Mouse (Mus musculus) embryonic facial prominence, embryonic 13.5 days (tissue): ENCODE measurements around the gene Moap1. TPM values are rescaled to one million over a fixed set of nuclear protein-coding genes. Genes with fewer than 3 reads are reported as not detected.

ENCODE experiments used
- ATAC-seq: fragments of 200-750 bp; cut with Nextera tagmentation; 2 replicates; pipeline ENCODE4 v1.8.0; 2017; ENCODE audit warnings: low read depth; ENCODE audit not compliant: insufficient number of reproducible peaks, insufficient read depth, low FRiP score, low TSS enrichment
- H3K27ac ChIP-seq: fragments of 300-500 bp; sonication (generic); 2 replicates; pipeline ENCODE4 v1.5.1; 2015; ENCODE audit warnings: moderate library complexity, mild to moderate bottlenecking, inconsistent platforms
- H3K27me3 ChIP-seq: fragments of 300-500 bp; sonication (generic); 2 replicates; pipeline ENCODE4 v1.6.1; 2015; ENCODE audit warnings: mild to moderate bottlenecking, inconsistent platforms
- H3K36me3 ChIP-seq: fragments of 300-500 bp; sonication (generic); 2 replicates; pipeline ENCODE4 v1.6.1; 2015; ENCODE audit warnings: mild to moderate bottlenecking, inconsistent platforms
- H3K4me1 ChIP-seq: fragments of 300-500 bp; sonication (generic); 2 replicates; pipeline ENCODE4 v1.6.1; 2015; ENCODE audit warnings: inconsistent platforms
- H3K4me2 ChIP-seq: fragments of 300-500 bp; sonication (generic); 2 replicates; pipeline ENCODE4 v1.6.1; 2015; ENCODE audit warnings: moderate library complexity, mild to moderate bottlenecking, inconsistent platforms
- H3K4me3 ChIP-seq: fragments of 300-500 bp; sonication (generic); 2 replicates; pipeline ENCODE4 v1.5.1; 2015; ENCODE audit warnings: mild to moderate bottlenecking, inconsistent platforms
- H3K9ac ChIP-seq: fragments of 300-500 bp; sonication (generic); 2 replicates; pipeline ENCODE4 v1.6.1; 2015; ENCODE audit warnings: mild to moderate bottlenecking, inconsistent platforms
- H3K9me3 ChIP-seq: fragments of 300-500 bp; sonication (generic); 2 replicates; pipeline ENCODE4 v1.6.1; 2016; ENCODE audit warnings: inconsistent platforms
- WGBS: fragments of 180-500 bp; shearing (Covaris S2); methylation state at CpG from one replicate; pipeline ENCODE4 v1.1.7; 2015; ENCODE audit warnings: mixed read lengths; 5-methylcytosine and 5-hydroxymethylcytosine counted together
- polyA plus RNA-seq: library from polyadenylated mRNA; unstranded; fragments of >200 nt; fragmentation: Nextera tagmentation; extraction: Ambion mirVana; gene quantifications from 2 replicates; pipeline ENCODE4 v1.2.1, GENCODE M21; 2015

The Moap1 gene
- polyA plus RNA-seq, 1 experiment from 2014 or later: 25.5 TPM

- Histone ChIP-seq H3K4me1 (peaks cover 14% of the 10 kb centered on the region), H3K9ac (no peak overlapping the region), H3K4me3 (no peak overlapping the region), H3K4me2 (no peak overlapping the region), H3K27me3 (no peaks in the 10 kb centered on the region), H3K9me3 (no peaks in the 10 kb centered on the region), H3K36me3 (peaks cover 24% of the 10 kb centered on the region), H3K27ac (no peak overlapping the region)
- no peak for ATAC-seq
- WGBS: 86% methylated on average over 3 of the region's 3 CpGs
Measured at GRCm38 (mm10) chr12:102761668-102762067, 18.2 kb upstream of the Moap1 start.

GRCm38 (mm10) chr12:102758936-102759335, 15.5 kb upstream of the Moap1 start:
- Histone ChIP-seq H3K4me2 (peak overlapping the region; percentile 86), H3K9me3 (no peaks in the 10 kb centered on the region), H3K4me3 (peak overlapping the region; percentile 93), H3K36me3 (peaks cover 5% of the 10 kb centered on the region), H3K27me3 (no peaks in the 10 kb centered on the region), H3K4me1 (peaks cover 23% of the 10 kb centered on the region), H3K9ac (peak overlapping the region; percentile 87), H3K27ac (no peak overlapping the region; the same call in 1 of the 2 replicates)
- WGBS: 4% methylated on average over 5 of the region's 5 CpGs
- no peak for ATAC-seq

GRCm38 (mm10) chr12:102758403-102758756, 14.9 kb upstream of the Moap1 start, which contains the start of gene Gm20604:
Gene Gm20604, minus strand, starts transcription at chr12:102758672.
- H3K27ac ChIP-seq: peak within 1 kb of the TSS; percentile 87
- under 1% methylated on average over 10 of the region's 10 CpGs for WGBS
- peak within 1 kb of the TSS; percentile 93 for H3K4me3 ChIP-seq
- no peaks in the 10 kb centered on the region for H3K27me3 ChIP-seq
- peak within 1 kb of the TSS; percentile 87 for H3K9ac ChIP-seq
- no peak for ATAC-seq
- H3K4me2 ChIP-seq: peak within 1 kb of the TSS; percentile 86
- peaks cover 3% of the 10 kb centered on the region for H3K36me3 ChIP-seq
- peaks cover 23% of the 10 kb centered on the region for H3K4me1 ChIP-seq
- H3K9me3 ChIP-seq: no peaks in the 10 kb centered on the region

GRCm38 (mm10) chr12:102757689-102758402, 14.4 kb upstream of the Moap1 start, which contains the start of the genes Gm28051, Gon7 and Ubr7:
Gene Gm28051, minus strand, starts transcription at chr12:102757765.
Gene Gon7, minus strand, starts transcription at chr12:102757803.
Gene Ubr7, plus strand, starts transcription at chr12:102757967.
- no peaks in the 10 kb centered on the region for H3K9me3 ChIP-seq
- H3K4me1 ChIP-seq: peaks cover 23% of the 10 kb centered on the region
- peak; percentile 93 for ATAC-seq
- H3K9ac ChIP-seq: peak within 1 kb of the TSS; percentile 87
- H3K4me3 ChIP-seq: peak within 1 kb of the TSS; percentile 93
- under 1% methylated on average over 73 of the region's 73 CpGs for WGBS
- peaks cover 3% of the 10 kb centered on the region; the same call in 1 of the 2 replicates for H3K36me3 ChIP-seq
- peak within 1 kb of the TSS; percentile 86 for H3K4me2 ChIP-seq
- peak within 1 kb of the TSS; percentile 87 for H3K27ac ChIP-seq
- H3K27me3 ChIP-seq: no peaks in the 10 kb centered on the region

- Histone ChIP-seq H3K9me3 (no peaks in the 10 kb centered on the region), H3K4me1 (peaks cover 23% of the 10 kb centered on the region), H3K4me3 (peak overlapping the region; percentile 93), H3K9ac (peak overlapping the region; percentile 79), H3K27me3 (no peaks in the 10 kb centered on the region), H3K36me3 (peaks cover 3% of the 10 kb centered on the region; the same call in 1 of the 2 replicates), H3K4me2 (peak overlapping the region; percentile 86), H3K27ac (peak overlapping the region; percentile 87)
- under 1% methylated on average over 46 of the region's 46 CpGs for WGBS
- ATAC-seq: peak; percentile 77; the same call in 1 of the 2 replicates
Measured at GRCm38 (mm10) chr12:102757055-102757688, 13.7 kb upstream of the Moap1 start.

- no peak for ATAC-seq
- Histone ChIP-seq H3K4me1 (peaks cover 23% of the 10 kb centered on the region), H3K27me3 (no peaks in the 10 kb centered on the region), H3K4me2 (peak overlapping the region; percentile 86), H3K9me3 (no peaks in the 10 kb centered on the region), H3K4me3 (peak overlapping the region; percentile 93), H3K9ac (peak overlapping the region; percentile 79; the same call in 1 of the 2 replicates), H3K36me3 (0 out of 2 replicates have a peak, but pooled peaks cover 3% of the 10 kb centered on the region), H3K27ac (no peak overlapping the region)
- 84% methylated on average over 7 of the region's 7 CpGs for WGBS
Measured at GRCm38 (mm10) chr12:102756304-102756703, 12.8 kb upstream of the Moap1 start.

GRCm38 (mm10) chr12:102748256-102748655, 4.8 kb upstream of the Moap1 start:
- no peak for ATAC-seq
- Histone ChIP-seq H3K27ac (no peak overlapping the region), H3K9me3 (no peaks in the 10 kb centered on the region), H3K4me1 (peaks cover 11% of the 10 kb centered on the region), H3K9ac (no peak overlapping the region), H3K4me3 (no peak overlapping the region), H3K36me3 (peaks cover 16% of the 10 kb centered on the region), H3K27me3 (no peaks in the 10 kb centered on the region), H3K4me2 (no peak overlapping the region)
- 87% methylated on average over 3 of the region's 3 CpGs for WGBS

GRCm38 (mm10) chr12:102744839-102745238, 1.4 kb upstream of the Moap1 start:
- ATAC-seq: no peak
- Histone ChIP-seq H3K9ac (peak overlapping the region; percentile 85; the same call in 1 of the 2 replicates), H3K27ac (no peak overlapping the region), H3K4me2 (peak overlapping the region; percentile 85), H3K27me3 (no peaks in the 10 kb centered on the region), H3K36me3 (peaks cover 20% of the 10 kb centered on the region), H3K4me3 (no peak overlapping the region), H3K4me1 (peaks cover 18% of the 10 kb centered on the region), H3K9me3 (no peaks in the 10 kb centered on the region)
- WGBS: 49% methylated on average over 6 of the region's 6 CpGs

- peak overlapping the region; percentile 85 for H3K9ac ChIP-seq
- peaks cover 10% of the 10 kb centered on the region for H3K36me3 ChIP-seq
- peak overlapping the region; percentile 85 for H3K4me2 ChIP-seq
- H3K9me3 ChIP-seq: no peaks in the 10 kb centered on the region
- H3K27me3 ChIP-seq: no peaks in the 10 kb centered on the region
- peak overlapping the region; percentile 78 for H3K4me3 ChIP-seq
- WGBS: under 1% methylated on average over 33 of the region's 33 CpGs
- peaks cover 18% of the 10 kb centered on the region for H3K4me1 ChIP-seq
- 0 out of 2 replicates have a peak, but pooled peaks have one; percentile 28 for ATAC-seq
- peak overlapping the region; percentile 93 for H3K27ac ChIP-seq
Measured at GRCm38 (mm10) chr12:102743036-102743588, 349 bp downstream of the Moap1 start.

GRCm38 (mm10) chr12:102742056-102742455, 1.4 kb downstream of the Moap1 start:
- WGBS: 86% methylated on average over 7 of the region's 7 CpGs
- Histone ChIP-seq H3K27ac (no peak overlapping the region), H3K27me3 (no peaks in the 10 kb centered on the region), H3K4me3 (no peak overlapping the region), H3K4me2 (peak overlapping the region; percentile 85; the same call in 1 of the 2 replicates), H3K4me1 (peaks cover 18% of the 10 kb centered on the region), H3K9me3 (no peaks in the 10 kb centered on the region), H3K9ac (peak overlapping the region; percentile 85; the same call in 1 of the 2 replicates), H3K36me3 (peaks cover 7% of the 10 kb centered on the region; the same call in 1 of the 2 replicates)
- no peak for ATAC-seq

- Histone ChIP-seq H3K27ac (no peak overlapping the region), H3K4me2 (no peak overlapping the region), H3K36me3 (0 out of 2 replicates have a peak, but pooled peaks cover 4% of the 10 kb centered on the region), H3K9ac (no peak overlapping the region), H3K27me3 (no peaks in the 10 kb centered on the region), H3K4me1 (peaks cover 18% of the 10 kb centered on the region), H3K4me3 (no peak overlapping the region), H3K9me3 (no peaks in the 10 kb centered on the region)
- WGBS: 65% methylated on average over 3 of the region's 3 CpGs
- ATAC-seq: no peak
Measured at GRCm38 (mm10) chr12:102740285-102740684, 3.2 kb downstream of the Moap1 start.
